Mouse (Mus musculus) CD4-positive naive resting alpha-beta T cell, adult 76 days (primary cell): Measurements from ENCODE around the gene Kdm2b. TPM values are rescaled to one million over a fixed set of nuclear protein-coding genes. Genes with fewer than 3 reads are reported as not detected.

Experiments used
- total RNA-seq: library from RNA; stranded (reverse); gene quantifications from one replicate; pipeline ENCODE4 v1.2.4, GENCODE M21; 2023

Kdm2b gene
- 87.6 TPM for total RNA-seq

DNA sequence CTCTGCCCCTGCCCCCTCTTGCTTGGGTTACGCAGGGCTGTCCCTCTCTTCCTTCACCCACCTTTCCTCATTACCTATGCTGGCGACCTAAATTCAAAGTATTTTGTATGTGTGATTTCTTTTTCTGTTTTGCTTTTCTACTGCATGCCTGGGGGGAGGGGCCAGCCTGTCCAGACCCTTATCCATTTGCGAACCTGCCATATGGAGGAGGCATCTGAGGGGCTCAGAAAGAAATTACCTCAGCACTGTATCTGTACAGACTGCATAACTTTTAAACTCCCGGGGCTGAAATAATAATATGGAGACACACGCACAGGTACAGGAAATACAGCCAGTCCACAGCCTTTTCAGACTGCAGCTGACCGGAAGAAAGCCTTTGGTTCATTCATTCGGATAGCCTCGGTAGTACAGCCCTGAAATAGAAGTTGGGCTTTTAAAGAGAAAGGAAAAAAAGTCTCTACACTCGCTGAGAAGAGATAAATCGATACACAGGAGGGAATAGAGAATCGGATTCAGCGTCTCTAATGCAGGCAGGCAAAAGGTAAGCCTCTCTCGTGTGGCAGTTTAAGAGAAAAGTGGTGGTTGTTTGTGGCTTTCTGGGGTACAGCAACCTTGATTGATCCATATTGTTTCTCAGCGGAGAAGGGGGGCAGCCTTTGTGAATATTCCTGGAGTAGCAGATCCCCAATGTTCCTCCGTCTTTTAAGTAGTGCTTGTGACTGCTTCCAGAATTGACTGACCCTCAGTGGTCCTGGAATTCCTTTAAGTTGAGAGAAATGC, at the start of gene Kdm2b:
Gene Kdm2b, minus strand, starts transcription at position 273 of the 780 bp plus-strand sequence.

DNA sequence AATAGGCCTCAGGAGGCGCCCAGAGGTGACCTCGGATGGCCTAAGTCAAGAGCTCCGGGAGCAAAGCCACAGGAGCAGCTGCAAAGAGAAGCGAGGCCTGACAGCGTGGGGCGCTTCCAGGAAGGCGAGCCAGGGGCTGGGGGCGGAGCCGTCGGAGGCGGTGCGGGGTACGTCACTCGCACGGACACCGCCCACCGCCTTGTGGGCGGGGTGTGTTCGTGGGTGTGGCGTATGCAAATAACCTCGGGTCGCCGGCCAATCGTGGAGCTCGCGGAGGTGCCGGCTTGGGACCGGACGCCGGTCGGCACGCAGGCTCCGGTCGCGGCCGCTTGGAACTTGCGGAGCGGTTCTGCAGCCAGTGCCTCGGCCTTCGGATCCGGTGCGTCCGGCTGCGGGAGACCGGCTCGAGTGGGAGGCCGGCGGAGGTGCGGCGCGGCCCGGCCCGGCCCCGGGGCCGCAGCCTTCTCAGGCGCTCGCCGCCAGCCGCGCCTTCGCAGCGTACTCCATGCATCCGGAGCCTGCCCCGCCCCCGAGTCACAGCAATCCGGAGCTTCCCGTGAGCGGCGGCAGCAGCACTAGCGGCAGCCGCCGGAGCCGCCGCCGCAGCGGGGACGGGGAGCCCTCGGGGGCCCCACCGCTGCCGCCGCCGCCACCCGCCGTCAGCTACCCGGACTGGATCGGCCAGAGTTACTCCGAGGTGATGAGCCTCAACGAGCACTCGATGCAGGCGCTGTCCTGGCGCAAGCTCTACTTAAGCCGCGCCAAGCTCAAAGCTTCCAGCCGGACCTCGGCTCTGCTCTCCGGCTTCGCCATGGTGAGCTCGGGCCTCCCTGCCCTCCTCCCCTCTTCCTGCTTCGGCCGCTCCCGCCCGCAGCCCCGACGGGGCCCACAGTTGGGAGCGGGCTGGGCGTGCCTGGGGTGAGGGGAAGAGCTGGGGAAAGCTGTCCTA, 25.4 kb upstream of the Kdm2b start, which contains the start of gene Orai1:
Gene Orai1, plus strand, starts transcription at position 322 of the 949 bp plus-strand sequence.

DNA sequence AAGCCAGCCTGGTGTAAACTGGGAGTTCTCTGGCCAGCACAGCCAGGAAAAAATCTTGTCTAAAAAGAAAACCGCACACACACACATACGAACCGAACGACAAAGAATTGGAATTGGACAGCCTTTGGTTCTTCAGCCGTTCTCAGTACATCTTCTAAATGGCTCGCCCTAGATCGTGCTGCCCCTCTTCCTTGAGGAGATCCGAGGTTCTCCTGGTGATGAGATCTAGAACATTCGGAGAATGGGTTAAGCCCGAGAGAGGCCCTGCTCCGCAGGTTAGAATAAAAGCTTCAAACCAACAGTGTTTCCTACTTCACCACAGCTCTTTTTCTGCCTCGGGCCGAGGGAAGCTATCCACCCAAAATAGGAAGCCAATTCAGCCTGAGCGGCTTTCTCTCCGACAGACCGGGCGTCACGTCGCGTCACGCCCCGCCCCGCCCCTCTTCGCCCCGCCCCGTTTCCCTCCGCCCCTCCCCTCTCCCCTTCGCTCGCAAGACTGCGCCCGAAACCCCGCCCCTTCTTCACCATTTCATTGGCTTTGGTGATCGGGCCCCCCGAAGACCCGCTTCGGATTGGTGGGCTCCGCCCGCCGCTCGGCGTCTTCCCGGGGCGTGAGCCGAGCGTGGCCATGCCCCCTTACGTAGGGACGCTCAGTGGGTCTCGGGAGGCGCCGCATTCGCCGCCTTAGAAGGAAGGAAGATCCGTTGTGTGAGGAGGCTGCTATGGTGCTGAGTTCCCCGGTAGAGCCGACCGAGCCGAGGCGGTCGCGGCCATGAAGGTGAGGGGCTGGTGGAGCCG, 139.9 kb downstream of the Kdm2b start, which contains the start of gene Rnf34:
Gene Rnf34, plus strand, starts transcription at position 528 of the 798 bp plus-strand sequence.

DNA sequence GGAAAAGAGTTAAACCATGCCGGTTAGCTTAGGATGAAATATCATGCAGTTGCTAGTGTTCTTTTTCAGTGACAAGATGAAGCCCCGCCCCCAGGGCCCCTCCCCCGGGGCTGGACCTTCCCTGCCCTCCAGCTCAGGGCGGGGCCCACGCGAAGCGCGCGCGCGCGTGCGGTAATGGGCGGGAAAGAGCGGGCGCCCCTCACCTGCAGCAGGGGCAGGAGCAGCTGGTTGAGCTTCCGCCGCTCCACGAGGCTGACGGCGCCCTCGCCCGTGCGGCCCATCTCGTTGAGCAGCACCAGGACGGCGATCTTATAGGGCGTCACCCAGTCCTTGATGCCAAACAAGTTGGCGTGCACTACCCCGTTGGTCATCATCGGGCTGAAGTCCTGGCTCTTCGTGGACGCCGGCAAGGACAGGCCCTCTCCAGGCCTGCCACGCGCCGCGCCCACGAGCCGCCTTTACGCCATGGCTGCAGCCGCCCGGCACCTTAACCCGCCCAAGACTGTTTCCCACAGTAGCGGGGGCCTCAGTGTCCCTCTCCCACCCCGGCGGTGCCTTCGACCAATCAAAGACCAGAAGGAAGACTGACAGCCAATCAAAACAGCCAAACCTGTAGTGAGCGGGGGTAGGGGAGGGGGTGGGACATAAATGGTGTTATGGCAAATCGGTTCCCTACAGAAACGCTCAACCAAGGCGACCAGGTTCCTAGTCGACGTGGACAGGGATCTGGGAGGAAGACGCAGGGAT, 168.7 kb downstream of the Kdm2b start, which contains the start of gene Anapc5:
Gene Anapc5, minus strand, starts transcription at position 563 of the 747 bp plus-strand sequence.

Other genes with a start within 250 kb of the Kdm2b start
- 29.4 TPM for gene Camkk2, start 210.4 kb downstream of the Kdm2b start, total RNA-seq
- gene Anapc5, start 168.5 kb downstream of the Kdm2b start, total RNA-seq = 238 TPM
- gene Rnf34, start 139.8 kb downstream of the Kdm2b start, total RNA-seq = 28.2 TPM
- gene Orai1, start 25.3 kb upstream of the Kdm2b start, total RNA-seq = 85.6 TPM
- not detected for gene Morn3, start 57.2 kb upstream of the Kdm2b start, total RNA-seq
- gene Tmem120b, start 78.6 kb upstream of the Kdm2b start, total RNA-seq = 7.9 TPM
- gene Rhof, start 142.9 kb upstream of the Kdm2b start, total RNA-seq = 69.0 TPM
- 97.1 TPM for gene Setd1b, start 152.4 kb upstream of the Kdm2b start, total RNA-seq
- gene Psmd9, start 179.6 kb upstream of the Kdm2b start, total RNA-seq = 28.8 TPM
- not detected for gene Hpd, start 192.9 kb upstream of the Kdm2b start, total RNA-seq